Mouse (Mus musculus) limb, embryonic 10.5 days (tissue): ENCODE measurements at regions not wholly inside any gene's neighbourhood (a gene's known extent, or its start where the extent isn't known, plus 50 kb on each side); places are given as distances from the start of the nearest gene placed in this dataset.

ENCODE experiments used
- DNase-seq: peaks from one replicate; pipeline ENCODE4 v3.0.0-alpha.2; 2017; ENCODE audit warnings: low spot score
- H3K27ac ChIP-seq: fragments of 300-500 bp; sonication (generic); 2 replicates; pipeline ENCODE4 v1.5.1; 2016; ENCODE audit warnings: mild to moderate bottlenecking
- H3K27me3 ChIP-seq: fragments of 300-500 bp; sonication (generic); 2 replicates; pipeline ENCODE4 v1.6.1; 2016; ENCODE audit warnings: low read depth, mild to moderate bottlenecking; ENCODE audit not compliant: poor library complexity, severe bottlenecking
- H3K36me3 ChIP-seq: fragments of 300-500 bp; sonication (generic); 2 replicates; pipeline ENCODE4 v1.6.1; 2016; ENCODE audit warnings: mild to moderate bottlenecking, moderate library complexity
- H3K4me1 ChIP-seq: fragments of 300-500 bp; sonication (generic); 2 replicates; pipeline ENCODE4 v1.6.1; 2016
- H3K4me3 ChIP-seq: fragments of 300-500 bp; sonication (generic); 2 replicates; pipeline ENCODE4 v1.5.1; 2016; ENCODE audit warnings: mild to moderate bottlenecking, moderate library complexity
- H3K9me3 ChIP-seq: fragments of 300-500 bp; sonication (generic); replicated peaks from 2 replicates; pipeline ENCODE4 v1.6.1; 2016; ENCODE audit warnings: mild to moderate bottlenecking
- WGBS: fragments of 180-500 bp; shearing (Covaris S2); methylation state at CpG from one replicate; pipeline ENCODE4 v1.1.7; 2016; 5-methylcytosine and 5-hydroxymethylcytosine counted together

DNA sequence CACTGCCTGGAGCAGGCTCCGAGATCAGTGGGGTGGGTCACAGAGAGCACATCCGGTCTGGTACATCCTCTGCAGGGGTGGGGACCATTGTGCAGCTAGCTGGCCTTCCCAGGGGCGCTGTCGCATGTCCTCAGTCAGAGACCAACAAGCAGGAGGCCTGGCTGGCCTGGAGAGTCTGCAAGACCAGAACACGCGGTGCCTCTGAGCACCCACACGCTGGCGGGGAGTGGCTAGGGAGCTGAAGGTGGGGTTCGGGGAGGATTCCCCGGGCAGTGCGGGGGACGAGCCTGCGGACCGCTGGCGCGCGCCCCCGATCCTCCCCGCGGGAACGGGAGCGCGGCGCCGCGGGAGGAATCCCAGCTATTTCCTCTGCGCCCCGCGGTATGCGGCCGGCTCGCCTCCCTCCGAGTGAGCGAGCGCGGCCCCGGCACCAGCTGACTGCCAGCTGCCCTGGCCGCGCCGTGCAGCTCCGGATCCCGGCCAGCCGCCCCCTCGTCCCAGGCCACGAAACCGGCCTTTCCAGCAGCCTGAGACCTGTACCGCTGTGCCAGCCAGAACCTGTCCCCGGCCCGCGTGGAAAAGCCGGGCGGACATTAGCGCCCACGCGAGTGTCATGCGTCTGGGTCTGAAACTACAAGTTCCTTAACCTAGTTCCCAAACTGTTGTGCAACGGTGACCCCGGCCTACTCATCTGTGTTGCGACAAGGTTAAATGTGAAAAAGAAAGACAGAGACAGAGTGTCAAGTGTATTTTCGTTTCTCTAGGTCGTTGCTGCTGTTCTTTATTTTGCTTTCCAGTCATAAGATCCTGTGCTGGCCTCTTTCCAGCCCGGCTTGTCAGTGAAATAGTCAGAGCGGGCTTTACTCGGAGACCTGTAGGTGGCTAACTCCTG, 61.2 kb downstream of the Pkdcc start:
- H3K36me3 ChIP-seq: no peaks in the 10 kb centered on the region
- WGBS: 6% methylated on average over 64 of the region's 64 CpGs
- peak overlapping the region; percentile 82 for H3K27ac ChIP-seq
- H3K4me3 ChIP-seq: peak overlapping the region; percentile 55
- peaks cover 61% of the 10 kb centered on the region for H3K4me1 ChIP-seq
- H3K27me3 ChIP-seq: peaks cover 31% of the 10 kb centered on the region
- no peaks in the 10 kb centered on the region for H3K9me3 ChIP-seq
- peak; percentile 86 for DNase-seq

DNA sequence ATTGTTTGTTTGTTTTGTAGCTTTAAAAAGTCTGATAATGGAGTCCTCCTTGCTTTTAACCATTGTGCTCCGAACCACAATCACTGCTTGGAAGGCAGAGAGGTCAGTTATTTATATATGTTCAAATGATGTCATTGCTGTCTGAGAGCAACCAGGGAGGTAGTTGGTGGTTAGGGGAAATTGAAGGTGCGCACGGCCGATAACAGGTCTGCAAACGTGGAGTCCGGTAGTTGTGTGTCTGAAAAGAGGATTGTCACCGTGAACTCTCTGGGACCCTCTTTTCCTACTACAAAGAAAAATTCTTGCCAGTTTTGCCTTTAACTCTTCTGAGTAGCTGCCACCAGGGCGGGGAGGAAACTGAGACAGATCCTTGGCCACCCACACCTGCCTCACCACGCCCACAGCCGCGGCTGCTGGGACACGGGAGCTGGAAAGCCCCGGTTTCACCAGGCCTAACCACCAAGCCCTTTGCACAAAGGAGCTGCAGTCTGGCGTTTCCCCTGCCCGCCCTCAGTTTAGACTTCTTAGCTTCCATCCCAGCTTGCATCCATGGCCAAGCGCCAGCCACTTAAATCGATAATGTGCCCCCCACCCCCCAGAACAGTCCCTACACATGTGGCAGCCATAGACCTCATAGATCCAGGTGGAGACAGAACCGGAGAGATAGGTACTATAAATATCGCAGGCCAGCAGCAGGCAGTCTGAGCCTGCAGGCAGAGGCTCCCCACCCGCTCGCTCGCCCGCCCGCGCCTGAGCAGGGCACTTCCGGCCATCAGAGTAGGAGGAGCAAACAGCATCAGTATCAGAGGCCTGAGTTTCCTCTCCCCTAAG, 62.2 kb downstream of the Pkdcc start:
- H3K4me1 ChIP-seq: peaks cover 61% of the 10 kb centered on the region
- peak overlapping the region; percentile 41 for H3K4me3 ChIP-seq
- peak; percentile 77 for DNase-seq
- no peaks in the 10 kb centered on the region for H3K36me3 ChIP-seq
- H3K27ac ChIP-seq: peak overlapping the region; percentile 82
- peaks cover 30% of the 10 kb centered on the region for H3K27me3 ChIP-seq
- no peaks in the 10 kb centered on the region for H3K9me3 ChIP-seq
- 23% methylated on average over 26 of the region's 26 CpGs for WGBS

GRCm38 (mm10) chr17:83277948-83278924, 63.1 kb downstream of the Pkdcc start:
- no peaks in the 10 kb centered on the region for H3K9me3 ChIP-seq
- H3K27ac ChIP-seq: peak overlapping the region; percentile 82
- peaks cover 21% of the 10 kb centered on the region for H3K27me3 ChIP-seq
- 80% methylated on average over 14 of the region's 14 CpGs for WGBS
- H3K4me3 ChIP-seq: peak overlapping the region; percentile 41
- H3K36me3 ChIP-seq: no peaks in the 10 kb centered on the region
- no peak for DNase-seq
- peaks cover 55% of the 10 kb centered on the region for H3K4me1 ChIP-seq

DNA sequence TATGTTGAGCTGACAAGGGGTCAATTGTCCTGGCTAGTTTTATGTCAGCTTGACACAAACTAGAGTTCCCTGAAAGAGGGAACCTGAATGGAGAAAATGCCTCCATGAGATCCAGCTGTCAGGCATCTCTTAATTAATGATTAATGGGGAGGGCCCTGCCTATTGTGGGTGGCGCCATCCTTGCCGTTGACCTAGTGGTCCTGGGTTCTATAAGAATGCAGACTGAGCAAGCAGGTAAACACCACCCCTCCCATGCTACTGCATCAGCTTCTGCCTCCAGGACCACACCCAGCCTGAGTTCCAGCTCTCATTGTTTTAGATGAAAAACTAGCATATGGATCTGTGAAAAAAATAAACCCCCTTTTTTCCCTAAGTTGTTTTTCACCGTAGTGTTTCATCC, 67.4 kb upstream of the Eml4 start:
- Histone ChIP-seq H3K36me3 (no peaks in the 10 kb centered on the region), H3K9me3 (no peaks in the 10 kb centered on the region), H3K27me3 (no peaks in the 10 kb centered on the region), H3K4me1 (peaks cover 42% of the 10 kb centered on the region), H3K27ac (no peak overlapping the region), H3K4me3 (no peak overlapping the region)
- 85% methylated on average over 3 of the region's 3 CpGs for WGBS
- DNase-seq: no peak

DNA sequence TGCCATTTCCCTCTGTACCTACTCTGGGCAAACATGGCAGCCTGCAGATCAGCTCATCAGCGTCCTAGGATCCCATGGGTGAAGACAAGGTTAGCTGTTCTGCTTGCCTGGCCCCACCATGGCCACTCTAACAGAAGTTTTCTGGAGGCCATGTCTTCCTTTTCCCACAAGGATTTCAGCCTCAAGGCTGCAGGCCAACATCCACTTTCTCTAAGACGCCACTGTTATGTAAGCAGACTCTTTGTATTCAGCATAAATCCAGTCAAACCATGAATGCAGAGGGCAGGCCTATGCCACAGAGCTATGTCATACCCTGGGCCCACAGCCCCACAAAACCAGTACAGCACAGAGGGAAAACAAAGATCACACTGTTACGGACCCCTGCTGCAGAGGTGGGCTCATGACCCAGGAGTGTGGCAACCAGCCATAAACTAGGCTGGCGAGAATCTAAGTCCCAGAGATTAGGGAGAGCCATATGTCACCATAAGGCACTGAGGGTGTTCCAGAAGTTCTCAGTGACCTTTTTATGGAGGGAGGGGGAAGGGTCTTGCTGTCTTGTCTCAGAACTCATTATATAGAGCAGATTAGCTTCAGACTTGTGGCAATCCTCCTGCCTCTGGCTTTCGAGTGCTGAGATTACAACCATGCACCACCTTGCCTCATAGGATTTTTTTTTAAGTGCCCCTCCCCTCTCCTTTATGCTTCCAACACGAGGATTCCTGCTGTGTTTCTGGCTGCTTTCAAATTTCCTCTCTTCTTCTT, 63.2 kb upstream of the Eml4 start:
- H3K27me3 ChIP-seq: no peaks in the 10 kb centered on the region
- no peak overlapping the region for H3K4me3 ChIP-seq
- H3K4me1 ChIP-seq: peaks cover 28% of the 10 kb centered on the region
- peak overlapping the region; percentile 50; the same call in 1 of the 2 replicates for H3K27ac ChIP-seq
- H3K36me3 ChIP-seq: no peaks in the 10 kb centered on the region
- H3K9me3 ChIP-seq: no peaks in the 10 kb centered on the region
- no peak for DNase-seq
- 46% methylated on average over 6 of the region's 6 CpGs for WGBS

DNA sequence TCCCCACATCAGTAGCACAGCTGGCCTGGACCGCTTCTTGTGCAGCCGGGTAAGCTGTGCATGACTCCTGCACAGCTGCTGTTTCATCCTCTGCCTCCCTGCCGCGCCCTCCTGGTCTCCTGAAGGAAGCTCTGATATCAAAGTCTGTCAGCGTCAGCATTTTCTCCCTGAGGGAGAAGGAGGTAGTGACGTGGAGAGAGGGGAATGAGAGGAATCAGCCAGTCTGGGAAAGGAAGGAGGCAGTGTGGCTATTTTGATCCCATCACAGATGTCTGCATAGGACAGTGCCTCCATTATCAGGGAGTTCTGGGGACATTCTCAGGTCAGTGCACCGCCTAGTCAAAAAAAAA, 62.6 kb upstream of the Eml4 start:
- 16% methylated on average over 7 of the region's 7 CpGs for WGBS
- no peak overlapping the region for H3K4me3 ChIP-seq
- H3K36me3 ChIP-seq: no peaks in the 10 kb centered on the region

GRCm38 (mm10) chr17:83295526-83296238, 55.0 kb upstream of the Eml4 start:
- no peaks in the 10 kb centered on the region for H3K36me3 ChIP-seq
- no peaks in the 10 kb centered on the region for H3K4me1 ChIP-seq
- no peak for DNase-seq
- no peaks in the 10 kb centered on the region for H3K9me3 ChIP-seq
- no peaks in the 10 kb centered on the region for H3K27me3 ChIP-seq
- no peak overlapping the region for H3K27ac ChIP-seq
- 74% methylated on average over 13 of the region's 13 CpGs for WGBS
- H3K4me3 ChIP-seq: no peak overlapping the region

More for the DNA sequence above, 62.6 kb upstream of the Eml4 start:
- Histone ChIP-seq H3K27ac (peak overlapping the region; percentile 50; the same call in 1 of the 2 replicates), H3K27me3 (no peaks in the 10 kb centered on the region), H3K9me3 (no peaks in the 10 kb centered on the region), H3K4me1 (peaks cover 28% of the 10 kb centered on the region)
- peak; percentile 57 for DNase-seq

GRCm38 (mm10) chr17:83297379-83298121, 53.2 kb upstream of the Eml4 start:
- H3K4me1 ChIP-seq: no peaks in the 10 kb centered on the region
- H3K27ac ChIP-seq: no peak overlapping the region
- DNase-seq: no peak
- 79% methylated on average over 6 of the region's 6 CpGs for WGBS
- no peaks in the 10 kb centered on the region for H3K27me3 ChIP-seq
- H3K9me3 ChIP-seq: no peaks in the 10 kb centered on the region
- H3K4me3 ChIP-seq: no peak overlapping the region
- no peaks in the 10 kb centered on the region for H3K36me3 ChIP-seq
